Mouse (Mus musculus) olfactory bulb, adult 2 months (tissue): ENCODE results near the gene Rad54l2. TPM values are rescaled to one million over a fixed set of nuclear protein-coding genes. Genes with fewer than 3 reads are reported as not detected.
A peak's percentile ranks its signal among the peaks of the same experiment; 100 is the strongest.

Experiments
- H3K27ac ChIP-seq: fragments of 200-500 bp; 2 replicates; pipeline ENCODE4 v1.5.1; 2012; ENCODE audit warnings: low read depth, low read length; ENCODE audit not compliant: insufficient read depth
- H3K4me1 ChIP-seq: fragments of 200-500 bp; 2 replicates; pipeline ENCODE4 v1.6.1; 2012; ENCODE audit warnings: low read length; ENCODE audit not compliant: control insufficient read depth, insufficient read depth
- H3K4me3 ChIP-seq: fragments of 200-500 bp; 2 replicates; pipeline ENCODE4 v1.5.1; 2012; ENCODE audit warnings: mild to moderate bottlenecking, low read depth, low read length, moderate library complexity; ENCODE audit not compliant: insufficient read depth
- CTCF ChIP-seq: fragments of 200-500 bp; IDR thresholded peaks from 2 replicates; pipeline ENCODE4 v1.5.1; 2012; ENCODE audit warnings: low read depth, mild to moderate bottlenecking, low read length, moderate library complexity; ENCODE audit not compliant: insufficient read depth
- POLR2A ChIP-seq: fragments of 200-500 bp; IDR thresholded peaks from 2 replicates; pipeline ENCODE4 v1.6.1; 2012; ENCODE audit warnings: mild to moderate bottlenecking, low read depth, low read length, moderate library complexity; ENCODE audit not compliant: insufficient read depth
- WGBS: fragments of 180-500 bp; shearing (Covaris S2); methylation state at CpG from one replicate; pipeline ENCODE4 v1.1.7; 2018; 5-methylcytosine and 5-hydroxymethylcytosine counted together
- polyA plus RNA-seq: library from polyadenylated mRNA; stranded (reverse); fragments of >200 nt; gene quantifications from 2 replicates; pipeline ENCODE4 v1.2.4, GENCODE M21; 2012; ENCODE audit warnings: low replicate concordance; ENCODE audit not compliant: missing spikeins, insufficient read depth, insufficient read length

Rad54l2 gene
- polyA plus RNA-seq, 1 experiment: not detected

- H3K27ac ChIP-seq: peak within 1 kb of the TSS; percentile 61
- peak within 1 kb of the TSS; percentile 94 for H3K4me3 ChIP-seq
- TF ChIP-seq CTCF (no peak), POLR2A (peak; percentile 42; the same call in 1 of the 2 replicates)
- peaks cover 28% of the 10 kb centered on the region for H3K4me1 ChIP-seq
- WGBS: under 1% methylated on average over 74 of the region's 86 CpGs
Observed at GRCm38 (mm10) chr9:106685249-106686101, 103.5 kb downstream of the Rad54l2 start, which contains the start of gene Tex264. Tex264 (minus strand) TSS chr9:106685927.

DNA sequence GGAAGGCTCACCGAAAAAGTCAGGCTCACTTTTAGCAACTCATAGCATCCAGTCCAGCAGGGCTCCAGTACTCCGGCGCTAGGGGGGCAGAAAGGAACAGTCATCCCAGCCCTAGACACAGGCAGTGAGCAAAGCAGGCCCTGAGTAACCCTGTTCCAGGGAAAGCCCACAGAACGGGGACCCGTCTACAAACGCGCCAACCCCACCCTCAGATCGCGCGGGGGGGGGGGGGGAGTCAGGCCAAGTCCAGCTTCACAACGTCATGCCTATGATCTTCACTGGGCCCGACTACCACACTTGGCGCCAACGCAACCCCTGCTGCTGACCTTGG, 104.1 kb downstream of the Rad54l2 start:
- H3K4me1 ChIP-seq: peaks cover 28% of the 10 kb centered on the region
- WGBS: 2% methylated on average over 14 of the region's 14 CpGs
- TF ChIP-seq CTCF: no peak
- no peak for TF ChIP-seq POLR2A
- peak overlapping the region; percentile 94 for H3K4me3 ChIP-seq
- H3K27ac ChIP-seq: peak overlapping the region; percentile 61

- WGBS: 72% methylated on average over 6 of the region's 6 CpGs
- Histone ChIP-seq H3K4me3 (peak overlapping the region; percentile 94), H3K4me1 (peaks cover 30% of the 10 kb centered on the region), H3K27ac (no peak overlapping the region)
- no peak for TF ChIP-seq POLR2A
- no peak for TF ChIP-seq CTCF
Observed at GRCm38 (mm10) chr9:106684093-106684872, 104.7 kb downstream of the Rad54l2 start.

DNA sequence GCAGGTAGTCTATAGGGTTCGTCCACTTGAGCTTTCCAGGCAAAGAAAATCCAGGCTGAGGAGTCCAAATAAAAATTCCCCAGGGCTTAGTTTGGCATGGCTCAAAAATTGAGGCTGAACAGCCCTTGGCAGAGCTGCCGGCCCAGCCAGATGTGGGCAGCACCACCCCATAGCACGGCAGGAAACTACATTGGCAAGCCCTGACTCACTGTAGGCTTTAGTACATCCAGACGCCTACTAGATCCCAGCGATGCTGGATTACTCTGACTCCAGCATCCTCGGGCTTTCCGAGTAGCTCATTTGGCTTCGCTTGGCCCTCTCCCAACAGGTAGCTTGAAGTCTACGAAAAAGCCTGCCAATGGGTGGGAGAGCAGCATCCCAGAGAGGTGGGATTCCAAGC, 108.0 kb downstream of the Rad54l2 start:
- Histone ChIP-seq H3K27ac (peak overlapping the region; percentile 2; the same call in 1 of the 2 replicates), H3K4me3 (no peak overlapping the region), H3K4me1 (peaks cover 47% of the 10 kb centered on the region)
- TF ChIP-seq POLR2A (no peak), CTCF (no peak)
- WGBS: 46% methylated on average over 9 of the region's 9 CpGs

DNA sequence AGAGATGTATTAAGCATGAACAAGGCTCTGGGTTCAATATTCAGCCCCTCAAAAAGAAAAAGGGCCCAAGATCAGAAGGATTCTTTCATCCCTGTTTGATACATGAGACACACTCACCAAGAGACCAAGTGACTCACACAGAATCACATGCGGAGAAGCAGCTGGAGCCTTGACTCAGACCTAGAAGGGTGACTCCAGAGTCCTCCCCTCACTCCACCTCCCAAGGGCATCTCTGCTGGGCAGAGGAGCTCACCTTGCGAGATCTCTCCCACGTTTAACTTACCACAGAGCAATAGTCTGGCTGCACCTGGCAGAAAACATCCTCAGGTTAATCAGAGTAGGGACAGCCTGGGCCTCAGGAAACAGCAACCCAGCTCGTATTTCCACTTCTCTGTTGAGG, 110.8 kb downstream of the Rad54l2 start:
- WGBS: 49% methylated on average over 4 of the region's 4 CpGs
- H3K4me1 ChIP-seq: peaks cover 48% of the 10 kb centered on the region
- peak overlapping the region; percentile 80 for H3K27ac ChIP-seq
- no peak for TF ChIP-seq CTCF
- no peak for TF ChIP-seq POLR2A
- H3K4me3 ChIP-seq: no peak overlapping the region

GRCm38 (mm10) chr9:106677702-106678101, 111.3 kb downstream of the Rad54l2 start:
- Histone ChIP-seq H3K4me3 (no peak overlapping the region), H3K27ac (peak overlapping the region; percentile 80), H3K4me1 (peaks cover 52% of the 10 kb centered on the region)
- TF ChIP-seq CTCF (no peak), POLR2A (no peak)
- 89% methylated on average over 5 of the region's 5 CpGs for whole genome bisulfite sequencing

- peak overlapping the region; percentile 80 for H3K27ac ChIP-seq
- TF ChIP-seq POLR2A: no peak
- no peak for TF ChIP-seq CTCF
- H3K4me1 ChIP-seq: peaks cover 57% of the 10 kb centered on the region
- WGBS: 59% methylated on average over 4 of the region's 4 CpGs
- no peak overlapping the region for H3K4me3 ChIP-seq
Observed at GRCm38 (mm10) chr9:106676571-106676970, 112.4 kb downstream of the Rad54l2 start.

- peak overlapping the region; percentile 80; the same call in 1 of the 2 replicates for H3K27ac ChIP-seq
- H3K4me1 ChIP-seq: peaks cover 57% of the 10 kb centered on the region
- TF ChIP-seq CTCF (no peak), POLR2A (no peak)
- 34% methylated on average over 9 of the region's 9 CpGs for WGBS
- H3K4me3 ChIP-seq: no peak overlapping the region
Observed at GRCm38 (mm10) chr9:106675965-106676364, 113.0 kb downstream of the Rad54l2 start.

GRCm38 (mm10) chr9:106675480-106675879, 113.5 kb downstream of the Rad54l2 start:
- Histone ChIP-seq H3K4me1 (peaks cover 53% of the 10 kb centered on the region), H3K27ac (peak overlapping the region; percentile 80; the same call in 1 of the 2 replicates), H3K4me3 (no peak overlapping the region)
- 0% methylated on average over 1 of the region's 1 CpGs for WGBS
- no peak for TF ChIP-seq POLR2A
- TF ChIP-seq CTCF: 0 out of 2 replicates have a peak, but pooled peaks have one; percentile 11
